Mouse (Mus musculus) CH12F3 (cell line): ENCODE measurements around the gene Prpf8.

Experiments
- in situ Hi-C: fragments of 300-500 bp; cut with MboI; formaldehyde crosslinking; loops from 2 replicates; pipeline ENCODE4 v1.14.3; 2020; ENCODE audit warnings: low sequenced_read_pairs

The Prpf8 gene

DNA sequence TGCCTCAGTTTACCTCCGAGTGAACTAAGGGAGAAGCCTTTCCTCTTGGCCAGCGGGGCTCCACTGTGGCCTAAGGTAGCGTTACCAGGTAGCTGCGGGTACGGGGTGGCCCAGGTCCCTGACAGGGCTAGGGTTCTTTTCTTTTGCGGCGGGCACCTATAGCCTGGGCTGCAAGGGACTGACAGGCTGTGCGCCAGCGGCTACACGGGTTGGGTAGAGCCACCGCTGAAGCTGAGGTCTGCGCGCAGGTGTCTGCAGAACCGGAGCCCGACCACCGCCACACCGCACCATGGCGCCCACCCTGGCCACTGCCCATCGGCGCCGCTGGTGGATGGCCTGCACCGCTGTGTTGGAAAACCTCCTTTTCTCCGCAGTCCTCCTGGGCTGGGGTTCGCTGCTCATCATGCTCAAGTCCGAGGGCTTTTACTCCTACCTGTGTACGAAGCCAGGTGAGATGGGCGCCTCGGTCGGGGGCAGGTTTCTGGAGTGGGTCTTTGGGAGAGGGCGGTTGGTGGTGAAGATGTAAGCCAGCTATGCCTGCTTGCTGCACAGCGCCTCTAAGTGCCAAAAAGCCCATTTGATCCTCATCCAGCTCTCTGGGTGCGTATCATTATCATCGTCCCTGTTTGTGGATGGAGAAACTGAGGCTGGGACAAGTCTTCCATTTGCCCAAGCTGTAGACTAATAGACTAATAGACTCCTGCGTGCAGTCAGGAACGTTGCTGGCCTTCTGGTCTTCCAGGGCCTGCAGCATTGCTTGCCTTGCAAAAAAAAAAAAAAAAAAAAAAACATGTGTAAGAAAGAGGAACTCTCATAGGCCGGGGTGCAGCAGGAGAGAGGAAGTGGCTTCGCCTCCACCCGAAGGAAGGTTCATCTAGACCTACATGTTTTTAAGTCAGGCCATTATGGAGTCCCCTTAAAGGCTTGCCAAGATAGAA, 46.0 kb downstream of the Prpf8 start:
- in situ Hi-C loops, result loop anchor here (5.0 kb wide), 1 partner anchor 40 kb away; no protein-coding TSS in a partner anchor

- in situ Hi-C loops, result loop anchor here (5.0 kb wide), 1 partner anchor 39 kb away; no protein-coding TSS in a partner anchor
These were observed 46.8 kb downstream of the Prpf8 start for GRCm38 (mm10) chr11:75533314-75534015.

- in situ Hi-C loops, result loop anchor here (5.0 kb wide), 1 partner anchor 38 kb away; no protein-coding TSS in a partner anchor
These were observed 47.8 kb downstream of the Prpf8 start for GRCm38 (mm10) chr11:75534286-75535033.

GRCm38 (mm10) chr11:75535106-75535795, 48.6 kb downstream of the Prpf8 start:
- in situ Hi-C loops, result no loop called here

- in situ Hi-C loops, result no loop called here
These were observed 49.8 kb downstream of the Prpf8 start for GRCm38 (mm10) chr11:75536255-75537024.

DNA sequence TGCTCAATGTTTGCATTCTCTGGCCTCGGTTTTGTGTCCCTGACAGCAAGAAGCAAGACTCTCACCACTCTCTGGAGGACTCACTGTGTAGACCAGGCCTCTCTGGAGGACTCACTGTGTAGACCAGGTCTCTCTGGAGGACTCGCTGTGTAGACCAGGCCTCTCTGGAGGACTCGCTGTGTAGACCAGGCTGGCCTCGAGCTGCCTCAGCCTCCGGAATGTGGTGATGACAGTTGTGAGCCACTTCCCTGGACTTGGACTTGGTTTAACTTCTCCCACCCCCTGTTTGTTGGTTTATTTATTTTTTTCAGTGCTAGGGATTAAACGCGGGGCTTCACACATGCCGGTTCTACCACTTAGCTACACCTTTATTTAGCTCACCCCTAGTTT, 50.4 kb downstream of the Prpf8 start:
- in situ Hi-C loops, result no loop called here

DNA sequence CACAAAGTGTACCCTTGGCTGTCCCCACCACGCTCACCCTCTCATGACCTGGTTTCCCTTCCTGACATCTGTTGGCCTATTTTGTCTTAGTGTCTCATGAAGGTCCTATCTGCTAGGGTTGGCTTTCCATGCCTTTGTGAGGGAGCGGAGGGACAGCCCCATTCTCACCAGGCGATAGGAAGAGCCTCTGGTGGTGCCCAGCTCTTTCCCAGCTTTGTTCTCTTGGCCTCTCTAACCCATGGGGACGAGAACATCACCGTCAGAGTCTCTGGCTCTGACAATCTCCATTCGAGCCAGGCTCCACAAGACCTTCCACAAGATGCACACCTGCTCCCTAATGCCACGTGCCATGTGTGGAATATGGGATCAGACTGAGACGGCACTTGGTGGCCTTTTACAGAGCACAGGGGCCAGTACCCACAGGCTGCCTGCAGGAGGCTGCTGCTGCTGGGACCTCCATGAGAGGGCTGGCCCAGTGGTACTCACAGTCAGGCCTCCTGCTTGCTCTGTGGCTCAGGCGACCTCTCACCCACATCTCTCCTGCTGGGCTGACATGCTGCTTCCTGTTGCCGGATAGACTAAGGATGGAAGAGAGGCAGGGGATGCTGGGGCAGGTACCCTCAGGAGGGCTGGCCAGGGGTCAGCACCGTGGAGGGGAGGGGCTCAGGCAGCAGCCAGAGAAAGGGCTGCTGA, 51.0 kb downstream of the Prpf8 start:
- in situ Hi-C loops, result no loop called here

GRCm38 (mm10) chr11:75538184-75538969, 51.8 kb downstream of the Prpf8 start:
- in situ Hi-C loops, result no loop called here

DNA sequence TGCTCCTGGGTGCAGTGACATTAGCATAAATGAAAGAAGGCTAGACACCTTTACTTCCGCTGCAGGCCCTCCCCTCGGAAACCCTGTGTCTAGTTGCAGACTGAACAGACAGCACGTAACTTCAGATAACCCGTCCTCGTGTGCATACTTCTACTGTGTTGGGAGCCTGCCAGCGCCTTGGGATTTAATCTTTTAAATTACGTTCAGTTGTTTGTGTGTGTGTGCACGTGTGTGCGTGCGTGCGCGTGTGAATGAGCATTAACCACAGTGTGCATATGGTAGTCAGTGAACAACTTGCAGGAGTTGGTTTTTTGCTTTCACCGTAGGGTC, 52.3 kb downstream of the Prpf8 start:
- in situ Hi-C loops, result no loop called here

GRCm38 (mm10) chr11:75540209-75540608, 53.6 kb downstream of the Prpf8 start:
- in situ Hi-C loops, result no loop called here

- in situ Hi-C loops, result no loop called here
These were observed 54.3 kb downstream of the Prpf8 start for GRCm38 (mm10) chr11:75540710-75541581.

DNA sequence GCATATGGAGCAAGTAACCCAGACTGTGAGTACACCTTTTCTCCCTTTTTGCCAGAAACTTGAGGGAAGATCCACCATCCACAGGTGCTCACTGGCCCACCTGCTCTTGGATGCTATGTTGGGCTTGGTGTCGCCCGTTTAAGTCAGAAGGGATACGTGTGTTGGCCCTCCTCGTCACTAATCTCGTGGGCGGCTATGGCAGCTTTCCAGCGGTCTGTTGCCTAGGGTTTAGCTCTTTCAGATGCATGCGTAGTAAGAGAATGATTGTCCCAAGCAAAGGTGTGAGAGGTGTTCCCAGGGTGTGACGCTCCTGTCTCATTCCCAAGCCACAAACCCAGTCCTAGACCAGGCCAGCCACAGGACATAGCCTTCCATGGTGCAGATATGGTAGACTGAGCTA, 58.1 kb downstream of the Prpf8 start:
- in situ Hi-C loops, result no loop called here

- in situ Hi-C loops, result no loop called here
These were observed 59.4 kb downstream of the Prpf8 start for GRCm38 (mm10) chr11:75546057-75546456.

DNA sequence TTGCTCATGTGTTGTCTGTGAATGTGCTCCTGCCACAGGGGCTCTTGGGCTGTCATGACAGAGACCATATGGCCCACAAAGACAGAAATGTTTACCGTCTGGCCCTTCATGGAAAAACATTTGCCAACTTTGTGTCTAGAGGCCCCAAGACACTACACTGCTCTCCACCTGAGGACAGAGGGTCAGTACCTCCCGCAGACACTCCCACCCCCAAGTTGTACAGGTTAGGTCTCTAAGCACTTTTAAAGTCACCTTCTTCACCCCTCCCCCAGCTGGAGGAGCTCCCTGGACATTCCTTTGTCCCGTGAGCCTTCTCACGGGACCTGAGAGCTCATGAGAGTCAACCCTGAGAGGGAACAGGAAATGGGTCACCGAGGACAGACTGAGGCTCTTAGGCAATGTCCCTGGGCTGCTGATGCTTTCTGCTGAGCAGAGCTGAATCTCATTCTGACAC, 63.1 kb downstream of the Prpf8 start:
- in situ Hi-C loops, result no loop called here

- in situ Hi-C loops, result no loop called here
These were observed 63.8 kb downstream of the Prpf8 start for GRCm38 (mm10) chr11:75550200-75550946.

GRCm38 (mm10) chr11:75551321-75551720, 64.7 kb downstream of the Prpf8 start:
- in situ Hi-C loops, result no loop called here

DNA sequence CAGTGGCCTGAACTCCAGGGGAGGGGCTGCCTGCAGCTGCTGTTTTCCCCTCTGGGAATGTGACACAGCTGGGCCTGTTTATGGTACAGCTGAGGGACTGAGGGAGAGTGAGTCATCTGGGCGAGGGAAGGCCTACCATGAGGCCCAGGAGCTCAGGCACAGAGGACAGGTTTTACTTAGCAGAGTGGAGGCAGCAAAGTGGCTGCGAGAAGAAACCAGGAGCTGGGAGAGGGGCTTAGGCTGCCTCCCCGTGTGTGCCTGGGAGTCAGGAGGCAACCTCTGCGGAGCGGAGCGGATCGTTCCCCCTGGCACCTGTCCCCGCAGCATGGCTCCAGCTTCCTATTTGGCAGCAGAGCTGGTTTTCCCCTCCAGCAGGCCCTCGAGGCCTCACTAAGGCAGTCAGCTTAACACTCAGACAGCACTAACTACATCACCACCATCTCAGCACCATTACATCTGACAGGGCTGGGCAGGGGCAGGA, 65.4 kb downstream of the Prpf8 start:
- in situ Hi-C loops, result no loop called here
